In genomic region chr8:120490354-120491141, GRCm38 (mm10) we compare ENCODE assay signal across 7 mouse cellular contexts.
A peak's percentile ranks its signal among the peaks of the same experiment; 100 is the strongest.
DNase-seq lines count a peak whose midpoint lies in the region; ATAC-seq and TF ChIP-seq lines count a peak whose summit lies in the region.

No protein-coding gene starts in this region.

- no peaks in the 10 kb centered on the region for H3K9me3 ChIP-seq in embryonic facial prominence, embryonic 13.5 days
- no peaks in the 10 kb centered on the region for H3K9me3 ChIP-seq in megakaryocyte, embryonic 14.5 days

- WGBS in embryonic facial prominence, embryonic 13.5 days: 28% methylated on average over 12 of the region's 12 CpGs
- WGBS in kidney, adult 2 months: 21% methylated on average over 12 of the region's 12 CpGs

- H3K36me3 ChIP-seq in embryonic facial prominence, embryonic 13.5 days: no peaks in the 10 kb centered on the region
- no peaks in the 10 kb centered on the region for H3K36me3 ChIP-seq in kidney, adult 2 months (ENCODE audit: control insufficient read depth, insufficient read depth, low read length)
- H3K36me3 ChIP-seq in megakaryocyte, embryonic 14.5 days (replicated peaks; ENCODE audit: low read length): peaks cover 58% of the 10 kb centered on the region

- peak overlapping the region; percentile 80 for H3K9ac ChIP-seq in embryonic facial prominence, embryonic 13.5 days

- peaks cover 92% of the 10 kb centered on the region for H3K4me1 ChIP-seq in embryonic facial prominence, embryonic 13.5 days
- peaks cover 46% of the 10 kb centered on the region for H3K4me1 ChIP-seq in kidney, adult 2 months (ENCODE audit: control insufficient read depth, insufficient read depth, low read length)
- H3K4me1 ChIP-seq in megakaryocyte, embryonic 14.5 days: peaks cover 62% of the 10 kb centered on the region

- TF ChIP-seq POLR2A in kidney, adult 2 months (IDR thresholded peaks at IDR 0.05; ENCODE audit: low read depth, low read length): no peak

- DNase-seq in spleen, adult 18-20 months: peak; percentile 36 to 45
- no peak for DNase-seq in spleen, postnatal 4 days (ENCODE audit: low spot score in 2 of 2)
- peak; percentile 81 for DNase-seq in kidney, adult 2 months
- DNase-seq in right cerebral cortex, postnatal 36 days (ENCODE audit: low spot score in 2 of 2): no peak
- DNase-seq in gastrocnemius, postnatal 14 days: no peak

- H3K27ac ChIP-seq in embryonic facial prominence, embryonic 13.5 days: no peak overlapping the region; the same call in 1 of the 2 replicates
- peak overlapping the region; percentile 80 for H3K27ac ChIP-seq in kidney, adult 2 months (ENCODE audit: insufficient read depth, low read depth, low read length)

- intact Hi-C loops in gastrocnemius, postnatal 14 days (cut with DNase I; ENCODE audit: low total_unique reads): no loop called here

- H3K4me2 ChIP-seq in embryonic facial prominence, embryonic 13.5 days: peak overlapping the region; percentile 91

- TF ChIP-seq CTCF in kidney, adult 2 months (conservative IDR thresholded peaks at IDR 0.05; ENCODE audit: insufficient read depth, insufficient read length, low read depth, low read length): no peak

- no peak for ATAC-seq in embryonic facial prominence, embryonic 13.5 days (ENCODE audit: insufficient number of reproducible peaks, insufficient read depth, low FRiP score, low TSS enrichment, low read depth)

- H3K27me3 ChIP-seq in embryonic facial prominence, embryonic 13.5 days: peaks cover 33% of the 10 kb centered on the region
- no peaks in the 10 kb centered on the region for H3K27me3 ChIP-seq in kidney, adult 2 months (replicated peaks; ENCODE audit: control insufficient read depth, insufficient read depth, low read length)
- no peaks in the 10 kb centered on the region for H3K27me3 ChIP-seq in megakaryocyte, embryonic 14.5 days (replicated peaks)

- peak overlapping the region; percentile 69 for H3K4me3 ChIP-seq in embryonic facial prominence, embryonic 13.5 days
- H3K4me3 ChIP-seq in kidney, adult 2 months (ENCODE audit: insufficient read depth, low read depth, low read length): peak overlapping the region; percentile 75
- H3K4me3 ChIP-seq in megakaryocyte, embryonic 14.5 days (replicated peaks): peak overlapping the region; percentile 100

Comparison
In these comparisons a context has a peak if more than half of its experiments do, and no peak if none do; other contexts are left out.
1. DNase-seq: peak in spleen, adult 18-20 months (2 of 2) and kidney, adult 2 months (single experiment); none in spleen, postnatal 4 days (0 of 2), right cerebral cortex, postnatal 36 days (0 of 2) and gastrocnemius, postnatal 14 days (single experiment).
2. Peak in every context shown above with its lines, with median percentiles within 50 percentile points of each other: H3K4me3 ChIP-seq.